Mouse (Mus musculus) megakaryocyte, embryonic 14.5 days (primary cell): ENCODE measurements around the gene Cd2.

ENCODE experiments used
- FLI1 ChIP-seq: IDR thresholded peaks from 2 replicates; pipeline ENCODE4 v1.6.1; 2012; ENCODE audit warnings: low read length, inconsistent platforms, mixed read lengths
- GATA1 ChIP-seq: IDR thresholded peaks from 3 replicates; pipeline ENCODE4 v1.6.1; 2012; ENCODE audit warnings: mixed read lengths, low read length, inconsistent platforms, borderline replicate concordance

- TF ChIP-seq GATA1 = no peak
- TF ChIP-seq FLI1 = no peak
Measured at GRCm38 (mm10) chr3:101295931-101296820, 8.4 kb upstream of the Cd2 start.
